Mouse (Mus musculus) MEL (cell line): Measurements from ENCODE around the gene Fndc3a.

ENCODE experiments used
- MAFK ChIP-seq: IDR thresholded peaks from 2 replicates; pipeline ENCODE4 v1.6.1; 2011; ENCODE audit warnings: low read depth, mild to moderate bottlenecking, low read length, improper control_type of control experiment, borderline replicate concordance
- POLR2A ChIP-seq, 2 experiments: IDR thresholded peaks; 2 replicates each; pipeline ENCODE4 v1.6.1; 2011 to 2012; ENCODE audit warnings: low read length in 2 of 2, mild to moderate bottlenecking in 2 of 2, control low read depth in 1 of 2, improper control_type of control experiment in 1 of 2, low read depth in 1 of 2, moderate library complexity in 1 of 2; ENCODE audit not compliant: control insufficient read depth in 1 of 2, insufficient read depth in 1 of 2, poor library complexity in 1 of 2
- UBTF ChIP-seq: IDR thresholded peaks from 2 replicates; pipeline ENCODE4 v1.6.1; 2012; ENCODE audit warnings: low read depth, mild to moderate bottlenecking, inconsistent platforms, low read length, improper control_type of control experiment, moderate library complexity, borderline replicate concordance; ENCODE audit not compliant: insufficient read depth

- TF ChIP-seq UBTF = no peak
- no peak for TF ChIP-seq MAFK
- TF ChIP-seq POLR2A (IDR thresholded peaks at IDR 0.05; ENCODE audit: control insufficient read depth in 1 of 2, insufficient read depth in 1 of 2, low read depth in 1 of 2, low read length in 2 of 2, poor library complexity in 1 of 2) = no peak
Measured at GRCm38 (mm10) chr14:72518786-72519185, 191.0 kb downstream of the Fndc3a start.
